Mouse (Mus musculus): ENCODE measurements around the gene Vtcn1. TPM values are rescaled to one million over a fixed set of nuclear protein-coding genes. Genes with fewer than 3 reads are reported as not detected.
"Not testable (repeated sequence)": the region's sequence is repeated elsewhere in the genome, so short reads cannot be mapped to it uniquely, and the experiment has no call there.

Gene Vtcn1
- total RNA-seq (2018; cell fraction: chromatin; rRNA removed), result not detected
- total RNA-seq (2018; cell fraction: cytosol; rRNA removed), result not detected
- total RNA-seq (2018; cell fraction: nucleus; rRNA removed), result not detected
- polyA plus RNA-seq (2018), result not detected in 3 replicates

- 63% methylated on average over 6 of the region's 6 CpGs for WGBS (ENCODE audit: missing documents)
- Histone ChIP-seq H3K36me3 (ENCODE audit: inconsistent target) (no peaks in the 10 kb centered on the region), H3K4me3 (ENCODE audit: inconsistent target) (no peak within 1 kb of the TSS), H3K79me2 (ENCODE audit: inconsistent target) (no peaks in the 10 kb centered on the region), H3K27ac (no peak within 1 kb of the TSS)
Measured at GRCm38 (mm10) chr3:100825225-100825965, at the start of gene Vtcn1. Gene Vtcn1 (plus strand): TSS chr3:100825459.

GRCm38 (mm10) chr3:100776967-100777366, 48.3 kb upstream of the Vtcn1 start:
- WGBS (ENCODE audit: missing documents), result 90% methylated on average over 6 of the region's 6 CpGs
- no peak overlapping the region for H3K27ac ChIP-seq
- no peaks in the 10 kb centered on the region for H3K36me3 ChIP-seq (ENCODE audit: inconsistent target)
- no peaks in the 10 kb centered on the region for H3K79me2 ChIP-seq (ENCODE audit: inconsistent target)
- H3K4me3 ChIP-seq (ENCODE audit: inconsistent target), result no peak overlapping the region

- Histone ChIP-seq H3K4me3 (ENCODE audit: inconsistent target) (no peak overlapping the region), H3K36me3 (ENCODE audit: inconsistent target) (no peaks in the 10 kb centered on the region), H3K79me2 (ENCODE audit: inconsistent target) (no peaks in the 10 kb centered on the region), H3K27ac (no peak overlapping the region)
- 100% methylated on average over 4 of the region's 4 CpGs for WGBS (ENCODE audit: missing documents)
Measured at GRCm38 (mm10) chr3:100777568-100777967, 47.7 kb upstream of the Vtcn1 start.

- H3K27ac ChIP-seq, result no peak overlapping the region
- H3K4me3 ChIP-seq (ENCODE audit: inconsistent target), result no peak overlapping the region
- H3K36me3 ChIP-seq (ENCODE audit: inconsistent target), result no peaks in the 10 kb centered on the region
- WGBS (ENCODE audit: missing documents), result 7% methylated on average over 2 of the region's 2 CpGs
- no peaks in the 10 kb centered on the region for H3K79me2 ChIP-seq (ENCODE audit: inconsistent target)
Measured at GRCm38 (mm10) chr3:100786076-100786475, 39.2 kb upstream of the Vtcn1 start.

GRCm38 (mm10) chr3:100791670-100792069, 33.6 kb upstream of the Vtcn1 start:
- no peaks in the 10 kb centered on the region for H3K36me3 ChIP-seq (ENCODE audit: inconsistent target)
- 37% methylated on average over 3 of the region's 3 CpGs for whole genome bisulfite sequencing (ENCODE audit: missing documents)
- no peak overlapping the region for H3K4me3 ChIP-seq (ENCODE audit: inconsistent target)
- no peak overlapping the region for H3K27ac ChIP-seq
- no peaks in the 10 kb centered on the region for H3K79me2 ChIP-seq (ENCODE audit: inconsistent target)

GRCm38 (mm10) chr3:100793345-100793744, 31.9 kb upstream of the Vtcn1 start:
- 0% methylated on average over 2 of the region's 2 CpGs for WGBS (ENCODE audit: missing documents)
- no peaks in the 10 kb centered on the region for H3K36me3 ChIP-seq (ENCODE audit: inconsistent target)
- H3K27ac ChIP-seq, result no peak overlapping the region
- H3K4me3 ChIP-seq (ENCODE audit: inconsistent target), result no peak overlapping the region
- no peaks in the 10 kb centered on the region for H3K79me2 ChIP-seq (ENCODE audit: inconsistent target)

GRCm38 (mm10) chr3:100796571-100796970, 28.7 kb upstream of the Vtcn1 start:
- Histone ChIP-seq H3K27ac (no peak overlapping the region), H3K79me2 (ENCODE audit: inconsistent target) (no peaks in the 10 kb centered on the region), H3K36me3 (ENCODE audit: inconsistent target) (no peaks in the 10 kb centered on the region), H3K4me3 (ENCODE audit: inconsistent target) (no peak overlapping the region)
- WGBS (ENCODE audit: missing documents), result 78% methylated on average over 4 of the region's 4 CpGs

GRCm38 (mm10) chr3:100797166-100798145, 27.8 kb upstream of the Vtcn1 start:
- Histone ChIP-seq H3K27ac (no peak overlapping the region), H3K36me3 (ENCODE audit: inconsistent target) (no peaks in the 10 kb centered on the region), H3K4me3 (ENCODE audit: inconsistent target) (no peak overlapping the region), H3K79me2 (ENCODE audit: inconsistent target) (no peaks in the 10 kb centered on the region)
- 86% methylated on average over 6 of the region's 6 CpGs for WGBS (ENCODE audit: missing documents)

GRCm38 (mm10) chr3:100798872-100799422, 26.3 kb upstream of the Vtcn1 start:
- no peaks in the 10 kb centered on the region for H3K79me2 ChIP-seq (ENCODE audit: inconsistent target)
- H3K27ac ChIP-seq, result no peak overlapping the region
- 84% methylated on average over 3 of the region's 3 CpGs for WGBS (ENCODE audit: missing documents)
- H3K4me3 ChIP-seq (ENCODE audit: inconsistent target), result no peak overlapping the region
- H3K36me3 ChIP-seq (ENCODE audit: inconsistent target), result no peaks in the 10 kb centered on the region

GRCm38 (mm10) chr3:100804975-100805374, 20.3 kb upstream of the Vtcn1 start:
- 85% methylated on average over 1 of the region's 1 CpGs for WGBS (ENCODE audit: missing documents)
- H3K27ac ChIP-seq, result no peak overlapping the region
- H3K36me3 ChIP-seq (ENCODE audit: inconsistent target), result no peaks in the 10 kb centered on the region
- no peaks in the 10 kb centered on the region for H3K79me2 ChIP-seq (ENCODE audit: inconsistent target)
- no peak overlapping the region for H3K4me3 ChIP-seq (ENCODE audit: inconsistent target)

GRCm38 (mm10) chr3:100805925-100806324, 19.3 kb upstream of the Vtcn1 start:
- H3K79me2 ChIP-seq (ENCODE audit: inconsistent target), result no peaks in the 10 kb centered on the region
- no peaks in the 10 kb centered on the region for H3K36me3 ChIP-seq (ENCODE audit: inconsistent target)
- no peak overlapping the region for H3K27ac ChIP-seq
- WGBS (ENCODE audit: missing documents), result 83% methylated on average over 6 of the region's 6 CpGs
- no peak overlapping the region for H3K4me3 ChIP-seq (ENCODE audit: inconsistent target)

GRCm38 (mm10) chr3:100810461-100810860, 14.8 kb upstream of the Vtcn1 start:
- WGBS (ENCODE audit: missing documents), result 100% methylated on average over 2 of the region's 2 CpGs
- Histone ChIP-seq H3K79me2 (ENCODE audit: inconsistent target) (no peaks in the 10 kb centered on the region), H3K4me3 (ENCODE audit: inconsistent target) (no peak overlapping the region), H3K27ac (no peak overlapping the region), H3K36me3 (ENCODE audit: inconsistent target) (no peaks in the 10 kb centered on the region)

GRCm38 (mm10) chr3:100811836-100812235, 13.4 kb upstream of the Vtcn1 start:
- no peak overlapping the region for H3K27ac ChIP-seq
- WGBS (ENCODE audit: missing documents), result 56% methylated on average over 2 of the region's 2 CpGs
- no peaks in the 10 kb centered on the region for H3K36me3 ChIP-seq (ENCODE audit: inconsistent target)
- no peak overlapping the region for H3K4me3 ChIP-seq (ENCODE audit: inconsistent target)
- H3K79me2 ChIP-seq (ENCODE audit: inconsistent target), result no peaks in the 10 kb centered on the region

- not testable (repeated sequence) for H3K79me2 ChIP-seq (ENCODE audit: inconsistent target); H3K27ac ChIP-seq; H3K4me3 ChIP-seq (ENCODE audit: inconsistent target); H3K36me3 ChIP-seq (ENCODE audit: inconsistent target)
- 94% methylated on average over 1 of the region's 1 CpGs for WGBS (ENCODE audit: missing documents)
Measured at GRCm38 (mm10) chr3:100815490-100815889, 9.8 kb upstream of the Vtcn1 start.
